Mouse (Mus musculus) B cell, adult 62 days (primary cell): ENCODE data around the gene Cdsn. TPM values are rescaled to one million over a fixed set of nuclear protein-coding genes. Genes with fewer than 3 reads are reported as not detected.

ENCODE experiments used
- total RNA-seq: library from RNA; stranded (reverse); gene quantifications from 4 replicates; pipeline ENCODE4 v1.2.4, GENCODE M21; 2023

Cdsn gene
- total RNA-seq = not detected in 4 replicates

GRCm38 (mm10) chr17:35551881-35552414 lies at the start of gene Cdsn:
TSS of gene Cdsn (plus strand) at chr17:35552128.

DNA sequence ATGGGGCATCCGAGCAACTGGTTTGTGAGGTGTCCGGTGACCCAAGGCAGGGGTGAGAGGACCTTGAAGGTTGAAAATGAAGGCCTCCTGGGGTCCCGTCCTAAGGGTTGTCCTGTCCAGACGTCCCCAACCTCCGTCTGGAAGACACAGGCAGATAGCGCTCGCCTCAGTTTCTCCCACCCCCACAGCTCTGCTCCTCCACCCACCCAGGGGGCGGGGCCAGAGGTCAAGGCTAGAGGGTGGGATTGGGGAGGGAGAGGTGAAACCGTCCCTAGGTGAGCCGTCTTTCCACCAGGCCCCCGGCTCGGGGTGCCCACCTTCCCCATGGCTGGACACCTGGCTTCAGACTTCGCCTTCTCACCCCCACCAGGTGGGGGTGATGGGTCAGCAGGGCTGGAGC lies 46.2 kb upstream of the Cdsn start, which contains the start of gene Pou5f1:
Gene Pou5f1, plus strand, starts transcription at position 243 of the 400 bp plus-strand sequence.

DNA sequence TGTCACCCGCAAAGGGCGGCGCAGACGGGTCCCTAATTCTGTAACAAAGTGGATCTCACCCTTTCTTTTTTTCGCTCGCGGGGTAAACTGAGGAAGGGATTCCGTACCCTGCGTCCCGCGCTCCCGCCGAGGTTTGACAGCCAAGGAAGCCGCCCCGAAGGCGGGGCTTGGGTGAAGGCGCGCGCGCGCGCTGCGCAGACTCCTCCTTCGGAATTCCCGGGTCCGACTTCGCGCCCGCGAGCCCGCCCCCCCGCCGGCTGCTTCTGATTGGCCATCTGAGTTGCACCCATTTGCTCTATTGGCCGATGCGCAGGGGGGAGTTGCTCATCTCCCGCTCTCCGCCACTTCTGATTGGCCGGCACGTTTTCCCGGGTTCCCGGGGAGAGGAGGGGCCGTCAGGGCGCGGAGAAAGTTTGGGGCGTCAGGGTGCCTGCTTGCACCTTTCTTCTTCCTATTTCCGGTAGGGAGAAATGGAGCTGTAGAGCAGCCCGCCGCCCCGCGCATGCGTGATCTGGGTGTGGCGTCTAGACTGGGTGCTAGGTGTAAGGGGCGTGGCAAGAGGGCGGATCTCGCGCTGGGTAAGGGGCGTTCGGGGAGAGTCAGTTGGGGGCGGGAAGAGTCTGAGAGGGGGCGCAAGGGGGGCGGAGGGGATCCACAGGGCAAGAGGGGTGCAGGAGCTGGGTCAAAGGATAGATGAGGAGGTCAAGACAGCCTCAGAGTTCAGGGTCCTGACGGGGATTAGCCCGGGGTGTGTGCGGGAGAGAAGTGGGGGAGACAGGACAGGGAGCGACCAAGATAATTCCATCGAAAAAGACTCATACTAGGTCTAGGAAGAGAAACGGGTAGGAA lies 35.1 kb upstream of the Cdsn start, which contains the start of the genes Tcf19 and Cchcr1:
Gene Tcf19, minus strand, starts transcription at position 173 of the 849 bp plus-strand sequence.
Gene Cchcr1, plus strand, starts transcription at position 449 of the 849 bp plus-strand sequence.

GRCm38 (mm10) chr17:35532901-35533300 lies 19.0 kb upstream of the Cdsn start, which contains the start of gene Psors1c2:
TSS of gene Psors1c2 (plus strand) at chr17:35533201.

DNA sequence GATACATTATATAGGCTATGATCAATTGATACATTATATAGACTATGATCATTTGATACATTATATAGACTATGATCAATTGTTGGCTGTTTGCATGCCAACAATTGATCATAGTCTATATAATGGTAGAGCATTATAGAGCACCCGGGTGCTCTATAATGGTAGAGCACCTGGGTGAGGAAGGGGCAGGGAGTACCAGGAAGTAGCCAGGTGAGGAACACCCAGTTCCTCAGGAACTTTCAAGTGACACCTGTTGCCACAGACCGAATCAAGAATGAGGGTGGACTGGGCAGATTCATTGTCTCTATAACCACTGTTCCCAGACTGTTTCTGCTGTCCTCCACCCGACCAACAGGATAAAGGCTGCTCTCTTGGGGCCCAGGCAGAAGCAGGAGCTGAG lies 15.2 kb downstream of the Cdsn start, which contains the start of gene 2300002M23Rik:
Gene 2300002M23Rik, plus strand, starts transcription at position 301 of the 400 bp plus-strand sequence.

GRCm38 (mm10) chr17:35601249-35601648 lies 49.3 kb downstream of the Cdsn start, which contains the start of gene Sfta2:
TSS of gene Sfta2 (plus strand) at chr17:35601549.

Other genes with a start within 250 kb of the Cdsn start
- 10.1 to 16.4 TPM (median 11.8 TPM) in 4 replicates for gene H2-Q1, start 231.7 kb upstream of the Cdsn start, total RNA-seq
- 6.5 to 10.8 TPM (median 9.4 TPM) in 4 replicates for gene H2-Q2, start 209.9 kb upstream of the Cdsn start, total RNA-seq
- 317 to 360 TPM (median 339 TPM) in 4 replicates for gene H2-Q4, start 172.5 kb upstream of the Cdsn start, total RNA-seq
- gene H2-Q6, start 127.3 kb upstream of the Cdsn start, total RNA-seq = 268 to 326 TPM (median 293 TPM) in 4 replicates
- 159 to 187 TPM (median 166 TPM) in 4 replicates for gene H2-Q7, start 113.0 kb upstream of the Cdsn start, total RNA-seq
- 60.3 to 65.1 TPM (median 63.2 TPM) in 4 replicates for gene H2-Q10, start 82.0 kb upstream of the Cdsn start, total RNA-seq
- gene Pou5f1, start 46.1 kb upstream of the Cdsn start, total RNA-seq = 0.81 to 0.86 TPM in 2 of 4 replicates, not detected in the others
- 4.2 to 5.3 TPM (median 5.0 TPM) in 4 replicates for gene Tcf19, start 35.3 kb upstream of the Cdsn start, total RNA-seq
- gene Cchcr1, start 35.0 kb upstream of the Cdsn start, total RNA-seq = 10.7 to 13.1 TPM (median 12.1 TPM) in 4 replicates
- not detected in 4 replicates for gene Psors1c2, start 18.9 kb upstream of the Cdsn start, total RNA-seq
- not detected in 4 replicates for gene 2300002M23Rik, start 15.3 kb downstream of the Cdsn start, total RNA-seq
- not detected in 4 replicates for gene Sfta2, start 49.4 kb downstream of the Cdsn start, total RNA-seq
- gene Gm9573, start 74.5 kb downstream of the Cdsn start, total RNA-seq = not detected in 4 replicates
- gene Mucl3, start 91.6 kb downstream of the Cdsn start, total RNA-seq = not detected in 4 replicates
- gene Vars2, start 115.5 kb downstream of the Cdsn start, total RNA-seq = 37.0 to 55.6 TPM (median 43.5 TPM) in 4 replicates
- 15.9 to 21.1 TPM (median 19.1 TPM) in 4 replicates for gene Gtf2h4, start 121.6 kb downstream of the Cdsn start, total RNA-seq
- gene Ddr1, start 152.5 kb downstream of the Cdsn start, total RNA-seq = 0.16 to 0.39 TPM in 2 of 4 replicates, not detected in the others